In genomic region chr12:110500095-110500494, GRCm38 (mm10) we compare ENCODE assay signal across 11 mouse cellular contexts. TPM values are rescaled to one million over a fixed set of nuclear protein-coding genes. Genes with fewer than 3 reads are reported as not detected.
A peak's percentile ranks its signal among the peaks of the same experiment; 100 is the strongest.
DNase-seq lines count a peak whose midpoint lies in the region; ATAC-seq and TF ChIP-seq lines count a peak whose summit lies in the region.
"Had no signal": no experiment of that assay in that cellular context is flagged by ENCODE, and none has a peak within 500 bp of the region (broad histone marks: within the 10 kb centered on the region; RNA-seq: fewer than 3 reads in every experiment).

No protein-coding gene starts in this region.

- intact Hi-C loops in heart, postnatal 10 days (cut with DNase I): no loop called here

- peak overlapping the region; percentile 41 for H3K4me2 ChIP-seq in heart, embryonic 13.5 days
- H3K4me2 ChIP-seq in liver, embryonic 15.5 days: peak overlapping the region; percentile 75
- no peak overlapping the region for H3K4me2 ChIP-seq in midbrain, embryonic 13.5 days (replicated peaks)
- H3K4me2 ChIP-seq: hindbrain, embryonic 15.5 days had no signal

- no peak for TF ChIP-seq RAD21 in MEL (IDR thresholded peaks at IDR 0.05; ENCODE audit: low read depth, low read length)

- no peak overlapping the region for H3K4me3 ChIP-seq in heart, embryonic 13.5 days
- H3K4me3 ChIP-seq in MEL (ENCODE audit: control insufficient read depth in 1 of 2, insufficient read depth in 1 of 2, low read depth in 2 of 2, low read length in 2 of 2): no peak overlapping the region
- peak overlapping the region; percentile 57; the same call in 1 of the 2 replicates for H3K4me3 ChIP-seq in liver, embryonic 15.5 days (replicated peaks)
- no peak overlapping the region for H3K4me3 ChIP-seq in midbrain, embryonic 13.5 days (replicated peaks)
- H3K4me3 ChIP-seq: hindbrain, embryonic 15.5 days had no signal

- ATAC-seq in heart, embryonic 13.5 days (ENCODE audit: extremely low read depth, insufficient number of reproducible peaks, low FRiP score, low TSS enrichment): no peak
- peak; percentile 75 for ATAC-seq in liver, embryonic 15.5 days (ENCODE audit: insufficient read depth)
- no peak for ATAC-seq in midbrain, embryonic 13.5 days

- no peak for TF ChIP-seq CTCF in MEL (IDR thresholded peaks at IDR 0.05 in 2 of 3, conservative IDR thresholded peaks at IDR 0.05 in 1 of 3; ENCODE audit: control insufficient read depth in 1 of 3, insufficient read depth in 1 of 3, low read depth in 2 of 3, low read length in 3 of 3, poor library complexity in 1 of 3, severe bottlenecking in 1 of 3)

- peak overlapping the region; percentile 62; the same call in 1 of the 2 replicates for H3K9ac ChIP-seq in heart, embryonic 13.5 days
- H3K9ac ChIP-seq in MEL (ENCODE audit: control insufficient read depth, low read depth, low read length, poor library complexity, severe bottlenecking): no peak overlapping the region
- H3K9ac ChIP-seq in liver, embryonic 15.5 days: no peak overlapping the region
- H3K9ac ChIP-seq in midbrain, embryonic 13.5 days (replicated peaks): no peak overlapping the region
- H3K9ac ChIP-seq: hindbrain, embryonic 15.5 days had no signal

- H3K9me3 ChIP-seq in heart, embryonic 13.5 days: no peaks in the 10 kb centered on the region
- H3K9me3 ChIP-seq in MEL (replicated peaks; ENCODE audit: insufficient read depth, low read length): no peaks in the 10 kb centered on the region
- no peaks in the 10 kb centered on the region for H3K9me3 ChIP-seq in liver, embryonic 15.5 days (replicated peaks)
- H3K9me3 ChIP-seq in midbrain, embryonic 13.5 days: no peaks in the 10 kb centered on the region
- H3K9me3 ChIP-seq: hindbrain, embryonic 15.5 days had no signal

- DNase-seq in heart, postnatal 10 days: no peak
- DNase-seq in 416B (ENCODE audit: low read depth) (peak; percentile 79), MEL (ENCODE audit: low read depth, low spot score) (peak; percentile 64)
- DNase-seq in right cerebral cortex, postnatal 10 days (ENCODE audit: low spot score in 2 of 2): no peak
- DNase-seq in layer of hippocampus, adult 8-10 months (ENCODE audit: low spot score in 2 of 2): no peak
- DNase-seq: adrenal gland, adult 2 months; cerebellum, adult 9-11 months had no signal

- H3K79me2 ChIP-seq in MEL (ENCODE audit: control insufficient read depth, insufficient read depth, low read length, poor library complexity): peaks cover 86% of the 10 kb centered on the region

- TF ChIP-seq EP300 in MEL (IDR thresholded peaks at IDR 0.05; ENCODE audit: low read depth in 1 of 2, low read length in 2 of 2): peak in 1 of 2 experiments; percentile 42; a peak in 1 of 4 replicates

- peaks cover 2% of the 10 kb centered on the region; the same call in 1 of the 2 replicates for H3K36me3 ChIP-seq in heart, embryonic 13.5 days
- H3K36me3 ChIP-seq in MEL (ENCODE audit: control insufficient read depth in 1 of 2, insufficient read depth in 2 of 2, low read length in 2 of 2): peaks cover 1 to 38% of the 10 kb centered on the region in 2 experiments; a peak in 3 of 4 replicates
- H3K36me3 ChIP-seq in liver, embryonic 15.5 days (replicated peaks): no peaks in the 10 kb centered on the region
- H3K36me3 ChIP-seq in midbrain, embryonic 13.5 days: no peaks in the 10 kb centered on the region
- H3K36me3 ChIP-seq: hindbrain, embryonic 15.5 days had no signal

- 77% methylated on average over 8 of the region's 8 CpGs for WGBS in heart, embryonic 13.5 days
- 44% methylated on average over 8 of the region's 8 CpGs for WGBS in liver, embryonic 15.5 days (ENCODE audit: insufficient replicate concordance)
- 95% methylated on average over 8 of the region's 8 CpGs for WGBS in midbrain, embryonic 13.5 days

- TF ChIP-seq POLR2A in MEL (IDR thresholded peaks at IDR 0.05; ENCODE audit: control insufficient read depth in 1 of 2, insufficient read depth in 1 of 2, low read depth in 1 of 2, low read length in 2 of 2, poor library complexity in 1 of 2): no peak

- peak overlapping the region; percentile 85 for H3K27ac ChIP-seq in heart, embryonic 13.5 days (replicated peaks)
- peak overlapping the region; percentile 78 for H3K27ac ChIP-seq in MEL (ENCODE audit: control insufficient read depth, low read depth, low read length)
- H3K27ac ChIP-seq in liver, embryonic 15.5 days (replicated peaks): peak overlapping the region; percentile 76
- no peak overlapping the region; the same call in 1 of the 2 replicates for H3K27ac ChIP-seq in midbrain, embryonic 13.5 days
- H3K27ac ChIP-seq: hindbrain, embryonic 15.5 days had no signal

- H3K27me3 ChIP-seq in heart, embryonic 13.5 days (replicated peaks): no peaks in the 10 kb centered on the region
- H3K27me3 ChIP-seq in MEL (ENCODE audit: control insufficient read depth in 1 of 2, insufficient read depth in 2 of 2, low read length in 2 of 2): no peaks in the 10 kb centered on the region
- no peaks in the 10 kb centered on the region for H3K27me3 ChIP-seq in liver, embryonic 15.5 days
- H3K27me3 ChIP-seq in midbrain, embryonic 13.5 days: no peaks in the 10 kb centered on the region
- H3K27me3 ChIP-seq: hindbrain, embryonic 15.5 days had no signal

- H3K4me1 ChIP-seq in heart, embryonic 13.5 days: peaks cover 96% of the 10 kb centered on the region
- H3K4me1 ChIP-seq in MEL (ENCODE audit: control insufficient read depth in 1 of 2, insufficient read depth in 2 of 2, low read length in 2 of 2): peaks cover 26 to 50% of the 10 kb centered on the region in 2 experiments
- peaks cover 86% of the 10 kb centered on the region for H3K4me1 ChIP-seq in liver, embryonic 15.5 days (replicated peaks)
- H3K4me1 ChIP-seq in midbrain, embryonic 13.5 days (replicated peaks): peaks cover 47% of the 10 kb centered on the region

TF ChIP-seq in MEL, 35 proteins besides CTCF, POLR2A, EP300 and RAD21 (continues in another document):
- TF ChIP-seq ZNF384 (IDR thresholded peaks at IDR 0.05; ENCODE audit: low read depth, low read length) (no peak), BHLHE40 (IDR thresholded peaks at IDR 0.05; ENCODE audit: borderline replicate concordance, low read depth, low read length) (no peak), MAX (IDR thresholded peaks at IDR 0.05; ENCODE audit: low read length) (no peak), POLR2AphosphoS2 (IDR thresholded peaks at IDR 0.05; ENCODE audit: low read length) (no peak), MAZ (IDR thresholded peaks at IDR 0.05; ENCODE audit: low read depth, low read length) (no peak), SMC3 (IDR thresholded peaks at IDR 0.05; ENCODE audit: low read depth, low read length) (no peak), ZKSCAN1 (IDR thresholded peaks at IDR 0.05; ENCODE audit: low read depth, low read length) (no peak), NRF1 (IDR thresholded peaks at IDR 0.05; ENCODE audit: insufficient read depth, low read depth, low read length, poor library complexity, severe bottlenecking) (no peak), E2F4 (IDR thresholded peaks at IDR 0.05; ENCODE audit: borderline replicate concordance, low read depth, low read length) (no peak), GATA1 (IDR thresholded peaks at IDR 0.05; ENCODE audit: low read depth, low read length) (peak; percentile 44), TBP (IDR thresholded peaks at IDR 0.05; ENCODE audit: low read depth, low read length) (peak; percentile 71), USF1 (IDR thresholded peaks at IDR 0.05; ENCODE audit: low read depth, low read length) (no peak), JUND (IDR thresholded peaks at IDR 0.05; ENCODE audit: low read depth, low read length) (no peak), TAL1 (IDR thresholded peaks at IDR 0.05; ENCODE audit: low read length) (no peak), CHD2 (IDR thresholded peaks at IDR 0.05; ENCODE audit: low read length) (no peak), ZMIZ1 (IDR thresholded peaks at IDR 0.05; ENCODE audit: low read depth, low read length) (no peak), MYB (IDR thresholded peaks at IDR 0.05; ENCODE audit: low read depth, low read length) (no peak), HCFC1 (IDR thresholded peaks at IDR 0.05; ENCODE audit: low read depth, low read length) (no peak), TCF12 (IDR thresholded peaks at IDR 0.05; ENCODE audit: low read depth, low read length) (no peak), KAT2A (conservative IDR thresholded peaks at IDR 0.05; ENCODE audit: low read depth, low read length) (no peak), USF2 (IDR thresholded peaks at IDR 0.05; ENCODE audit: borderline replicate concordance in 1 of 2, insufficient read depth in 1 of 2, low read depth in 1 of 2, low read length in 2 of 2) (no peak), ETS1 (IDR thresholded peaks at IDR 0.05; ENCODE audit: low read depth, low read length) (peak; percentile 20; the same call in 1 of the 2 replicates), SIN3A (IDR thresholded peaks at IDR 0.05; ENCODE audit: low read length) (peak; percentile 21; the same call in 1 of the 2 replicates), GABPA (IDR thresholded peaks at IDR 0.05; ENCODE audit: low read depth, low read length) (no peak), ZC3H11A (IDR thresholded peaks at IDR 0.05; ENCODE audit: low read depth, low read length) (no peak), NELFE (IDR thresholded peaks at IDR 0.05; ENCODE audit: low read depth, low read length) (no peak), POLR2AphosphoS5 (IDR thresholded peaks at IDR 0.05; ENCODE audit: borderline replicate concordance, low read depth, low read length) (no peak), MEF2A (IDR thresholded peaks at IDR 0.05; ENCODE audit: extremely low read depth, insufficient replicate concordance, low read depth, low read length, poor library complexity, severe bottlenecking) (no peak), ELF1 (IDR thresholded peaks at IDR 0.05; ENCODE audit: low read depth, low read length) (no peak), RCOR1 (IDR thresholded peaks at IDR 0.05; ENCODE audit: low read depth, low read length) (0 out of 2 replicates have a peak, but pooled peaks have one; percentile 18), UBTF (IDR thresholded peaks at IDR 0.05; ENCODE audit: borderline replicate concordance, insufficient read depth, low read depth, low read length) (no peak), MXI1 (IDR thresholded peaks at IDR 0.05; ENCODE audit: low read depth, low read length) (peak; percentile 40; the same call in 1 of the 2 replicates)

RNA-seq across cellular contexts. Expression of gene Ppp2r5c, which starts 53.2 kb away (rescaled TPM):
- 113 and 127 TPM in 2 replicates for polyA plus RNA-seq in heart, embryonic 13.5 days (2015; fragmentation: Nextera tagmentation; extraction: Ambion mirVana)
- total RNA-seq in heart, postnatal 10 days (2021): 100 to 1,000 TPM; 112 to 124 TPM
- 72.0 and 78.6 TPM in 2 replicates for total RNA-seq in MEL (2012; rRNA removed)
- 10 to 100 TPM; 93.9 to 100.0 TPM for polyA plus RNA-seq in MEL (2012; ENCODE audit: insufficient read depth in 1 of 2, insufficient read length in 2 of 2, low read depth in 1 of 2, low replicate concordance in 2 of 2, missing spikeins in 1 of 2)
- polyA plus RNA-seq in liver, embryonic 15.5 days (2015; fragmentation: Nextera tagmentation; extraction: Ambion mirVana): 64.2 and 66.0 TPM in 2 replicates
- 100 to 1,000 TPM; 227 to 249 (median 241) TPM for total RNA-seq in layer of hippocampus, adult 8-10 months (2022)
- polyA plus RNA-seq in midbrain, embryonic 13.5 days (2015; fragmentation: Nextera tagmentation; extraction: Ambion mirVana): 136 and 147 TPM in 2 replicates

Comparison
In these comparisons a context has a peak if more than half of its experiments do, and no peak if none do; other contexts are left out.
1. DNase-seq: peak in 416B (single experiment) and MEL (single experiment); none in heart, postnatal 10 days (0 of 2), right cerebral cortex, postnatal 10 days (0 of 2) and layer of hippocampus, adult 8-10 months (0 of 2).